Mouse (Mus musculus): ENCODE data around the gene Grem1.

- TF ChIP-seq CTCF (conservative IDR thresholded peaks at IDR 0.05 in 1 of 2, IDR thresholded peaks at IDR 0.05 in 1 of 2; ENCODE audit: low read depth in 2 of 2, low read length in 2 of 2) (no peak), POLR2AphosphoS2 (IDR thresholded peaks at IDR 0.05; ENCODE audit: low read depth, low read length) (no peak), CHD1 (IDR thresholded peaks at IDR 0.05; ENCODE audit: low read depth, low read length) (no peak), EP300 (IDR thresholded peaks at IDR 0.05; ENCODE audit: low read length) (no peak)
Measured at GRCm38 (mm10) chr2:113779336-113779735, 20.9 kb upstream of the Grem1 start.
